28 mouse cellular contexts compared by ENCODE assay signal in genomic region chr12:31248681-31249080, GRCm38 (mm10). TPM values are rescaled to one million over a fixed set of nuclear protein-coding genes. Genes with fewer than 3 reads are reported as not detected.
A peak's percentile ranks its signal among the peaks of the same experiment; 100 is the strongest.
DNase-seq lines count a peak whose midpoint lies in the region; ATAC-seq and TF ChIP-seq lines count a peak whose summit lies in the region.
"Had no signal": no experiment of that assay in that cellular context is flagged by ENCODE, and none has a peak within 500 bp of the region (broad histone marks: within the 10 kb centered on the region; RNA-seq: fewer than 3 reads in every experiment).

No protein-coding gene starts in this region.

- no peak for ATAC-seq in heart, embryonic 13.5 days (ENCODE audit: extremely low read depth, insufficient number of reproducible peaks, low FRiP score, low TSS enrichment)
- ATAC-seq in kidney, embryonic 14.5 days (ENCODE audit: low FRiP score, low TSS enrichment), result peak; percentile 77
- 0 out of 2 replicates have a peak, but pooled peaks have one; percentile 42 for ATAC-seq in lung, embryonic 14.5 days (ENCODE audit: insufficient read depth)
- no peak for ATAC-seq in lung, postnatal 0 days
- ATAC-seq: forebrain, embryonic 16.5 days; hindbrain, embryonic 16.5 days; inflammation-experienced regulatory T-cells, adult 6 months had no signal

- H3K27ac ChIP-seq in heart, embryonic 13.5 days (replicated peaks), result 0 out of 2 replicates have a peak overlapping the region, but pooled peaks have one; percentile 8
- H3K27ac ChIP-seq in kidney, embryonic 14.5 days (ENCODE audit: low read depth, low read length), result peak overlapping the region; percentile 60
- 0 out of 2 replicates have a peak overlapping the region, but pooled peaks have one; percentile 24 for H3K27ac ChIP-seq in lung, embryonic 14.5 days (ENCODE audit: low read depth)
- no peak overlapping the region for H3K27ac ChIP-seq in lung, postnatal 0 days (ENCODE audit: low read length)
- H3K27ac ChIP-seq: embryonic facial prominence, embryonic 13.5 days; forebrain, embryonic 12.5 days; hindbrain, embryonic 12.5 days had no signal

- no peaks in the 10 kb centered on the region for H3K27me3 ChIP-seq in heart, embryonic 13.5 days (replicated peaks)
- H3K27me3 ChIP-seq in kidney, embryonic 14.5 days (ENCODE audit: control insufficient read depth, insufficient read depth, low read length), result no peaks in the 10 kb centered on the region
- H3K27me3 ChIP-seq in lung, embryonic 14.5 days (ENCODE audit: insufficient read depth, low read length), result no peaks in the 10 kb centered on the region
- no peaks in the 10 kb centered on the region for H3K27me3 ChIP-seq in lung, postnatal 0 days (replicated peaks; ENCODE audit: insufficient read depth, low read length)
- H3K27me3 ChIP-seq: embryonic facial prominence, embryonic 13.5 days; forebrain, embryonic 12.5 days; hindbrain, embryonic 12.5 days had no signal

- H3K4me3 ChIP-seq in heart, embryonic 13.5 days, result no peak overlapping the region
- no peak overlapping the region for H3K4me3 ChIP-seq in kidney, embryonic 14.5 days (ENCODE audit: low read length)
- H3K4me3 ChIP-seq in lung, embryonic 14.5 days (ENCODE audit: low read depth, low read length), result no peak overlapping the region
- no peak overlapping the region for H3K4me3 ChIP-seq in lung, postnatal 0 days (ENCODE audit: low read depth, low read length)
- H3K4me3 ChIP-seq: embryonic facial prominence, embryonic 13.5 days; forebrain, embryonic 12.5 days; hindbrain, embryonic 12.5 days had no signal

- H3K9me3 ChIP-seq in heart, embryonic 13.5 days, result no peaks in the 10 kb centered on the region
- no peaks in the 10 kb centered on the region for H3K9me3 ChIP-seq in kidney, embryonic 14.5 days (ENCODE audit: control insufficient read depth, low read length)
- no peaks in the 10 kb centered on the region for H3K9me3 ChIP-seq in lung, embryonic 14.5 days (ENCODE audit: low read depth, low read length)
- H3K9me3 ChIP-seq in lung, postnatal 0 days (ENCODE audit: low read length), result no peaks in the 10 kb centered on the region
- H3K9me3 ChIP-seq: embryonic facial prominence, embryonic 13.5 days; forebrain, embryonic 12.5 days; hindbrain, embryonic 12.5 days had no signal

- DNase-seq in embryo, embryonic 10 days (ENCODE audit: low spot score), result peak; percentile 14
- DNase-seq in embryo, embryonic 11 days, result no peak
- DNase-seq in heart, postnatal 10 days, result no peak
- DNase-seq in kidney, adult 11 months, result no peak
- DNase-seq in lung, embryonic 14.5 days, result no peak
- DNase-seq in lung, postnatal 0 days (ENCODE audit: low spot score), result no peak
- DNase-seq: B cell, adult 2 months; cerebellum, adult 11 months; cerebellum, adult 8-10 months; cerebellum, postnatal 14 days; gastrocnemius, postnatal 10 days had no signal

- peak overlapping the region; percentile 40; the same call in 1 of the 2 replicates for H3K9ac ChIP-seq in heart, embryonic 13.5 days
- no peak overlapping the region for H3K9ac ChIP-seq in kidney, embryonic 14.5 days (ENCODE audit: low read depth, low read length)
- no peak overlapping the region for H3K9ac ChIP-seq in lung, embryonic 14.5 days
- H3K9ac ChIP-seq in lung, postnatal 0 days (replicated peaks; ENCODE audit: low read depth), result no peak overlapping the region
- H3K9ac ChIP-seq: embryonic facial prominence, embryonic 13.5 days; forebrain, embryonic 12.5 days; hindbrain, embryonic 12.5 days had no signal

- TF ChIP-seq EP300 in lung, postnatal 0 days (IDR thresholded peaks at IDR 0.05), result no peak

- peak overlapping the region; percentile 11; the same call in 1 of the 2 replicates for H3K4me2 ChIP-seq in heart, embryonic 13.5 days
- H3K4me2 ChIP-seq in kidney, embryonic 14.5 days (replicated peaks; ENCODE audit: low read depth, low read length), result peak overlapping the region; percentile 18; the same call in 1 of the 2 replicates
- no peak overlapping the region for H3K4me2 ChIP-seq in lung, embryonic 14.5 days
- H3K4me2 ChIP-seq in lung, postnatal 0 days (replicated peaks; ENCODE audit: low read depth, low read length), result no peak overlapping the region
- H3K4me2 ChIP-seq: embryonic facial prominence, embryonic 13.5 days; forebrain, embryonic 12.5 days; hindbrain, embryonic 12.5 days had no signal

- intact Hi-C loops in heart, postnatal 10 days (cut with DNase I), result no loop called here

- peaks cover 36% of the 10 kb centered on the region for H3K4me1 ChIP-seq in heart, embryonic 13.5 days
- H3K4me1 ChIP-seq in kidney, embryonic 14.5 days (ENCODE audit: control insufficient read depth, insufficient read depth, low read length), result peaks cover 25% of the 10 kb centered on the region
- peaks cover 7% of the 10 kb centered on the region; the same call in 1 of the 2 replicates for H3K4me1 ChIP-seq in lung, embryonic 14.5 days (ENCODE audit: insufficient read depth)
- H3K4me1 ChIP-seq in lung, postnatal 0 days (ENCODE audit: insufficient read depth, low read depth, low read length), result no peaks in the 10 kb centered on the region
- H3K4me1 ChIP-seq: embryonic facial prominence, embryonic 13.5 days; forebrain, embryonic 12.5 days had no signal

- no peaks in the 10 kb centered on the region for H3K36me3 ChIP-seq in heart, embryonic 13.5 days
- H3K36me3 ChIP-seq in kidney, embryonic 14.5 days (ENCODE audit: control insufficient read depth, insufficient read depth, low read length), result no peaks in the 10 kb centered on the region
- no peaks in the 10 kb centered on the region for H3K36me3 ChIP-seq in lung, embryonic 14.5 days (ENCODE audit: insufficient read depth)
- no peaks in the 10 kb centered on the region for H3K36me3 ChIP-seq in lung, postnatal 0 days (ENCODE audit: insufficient read depth, low read length)
- H3K36me3 ChIP-seq: embryonic facial prominence, embryonic 13.5 days; forebrain, embryonic 12.5 days; hindbrain, embryonic 12.5 days had no signal

- WGBS in heart, embryonic 13.5 days, result 17% methylated on average over 10 of the region's 10 CpGs
- WGBS in kidney, embryonic 14.5 days, result 10% methylated on average over 10 of the region's 10 CpGs
- WGBS in lung, embryonic 14.5 days, result 28% methylated on average over 10 of the region's 10 CpGs
- WGBS in lung, postnatal 0 days, result 40% methylated on average over 10 of the region's 10 CpGs

- no peak for TF ChIP-seq CTCF in lung, embryonic 14.5 days (IDR thresholded peaks at IDR 0.05; ENCODE audit: low read depth)
- TF ChIP-seq CTCF in lung, postnatal 0 days (IDR thresholded peaks at IDR 0.05), result no peak

RNA-seq across cellular contexts. Expression of gene Gm6993, which starts 8.1 kb away (rescaled TPM):
- not detected in 2 replicates for polyA plus RNA-seq in heart, embryonic 13.5 days (2015; fragmentation: Nextera tagmentation; extraction: Ambion mirVana)
- total RNA-seq in heart, postnatal 10 days (2021), result not detected
- not detected in 2 replicates for polyA plus RNA-seq in kidney, embryonic 14.5 days (2014; fragmentation: Nextera tagmentation; extraction: Ambion mirVana)
- polyA plus RNA-seq in lung, embryonic 14.5 days (2014; fragmentation: Nextera tagmentation; extraction: Ambion mirVana), result not detected in 2 replicates
- polyA plus RNA-seq in lung, postnatal 0 days (2015; fragmentation: Nextera tagmentation; extraction: Ambion mirVana), result not detected in 2 replicates
- total RNA-seq: adrenal gland, postnatal 10 days; adrenal gland, postnatal 4 days; common myeloid progenitor, adult 5-6 weeks; gastrocnemius, postnatal 10 days; gastrocnemius, postnatal 4 days; heart, adult 8-10 months; heart, postnatal 4 days; MEL had no signal
- polyA plus RNA-seq: brain, embryonic 14.5 days; embryonic facial prominence, embryonic 13.5 days; forebrain, embryonic 12.5 days; forebrain, embryonic 16.5 days; frontal cortex, adult 2 months; hindbrain, embryonic 12.5 days; hindbrain, embryonic 16.5 days; inflammation-experienced regulatory T-cells, adult 6 months had no signal

RNA-seq across cellular contexts. Expression of gene Lamb1, which starts 16.4 kb away (rescaled TPM):
- polyA plus RNA-seq in heart, embryonic 13.5 days (2015; fragmentation: Nextera tagmentation; extraction: Ambion mirVana), result 90.6 and 91.3 TPM in 2 replicates
- 100 to 1,000 TPM; 250 to 255 TPM for total RNA-seq in heart, postnatal 10 days (2021)
- 65.2 and 121 TPM in 2 replicates for polyA plus RNA-seq in kidney, embryonic 14.5 days (2014; fragmentation: Nextera tagmentation; extraction: Ambion mirVana)
- 118 and 123 TPM in 2 replicates for polyA plus RNA-seq in lung, embryonic 14.5 days (2014; fragmentation: Nextera tagmentation; extraction: Ambion mirVana)
- polyA plus RNA-seq in lung, postnatal 0 days (2015; fragmentation: Nextera tagmentation; extraction: Ambion mirVana), result 54.8 and 56.0 TPM in 2 replicates
- total RNA-seq: MEL had no signal
- polyA plus RNA-seq: inflammation-experienced regulatory T-cells, adult 6 months had no signal

Comparison
In these comparisons a context has a peak if more than half of its experiments do, and no peak if none do; other contexts are left out.
1. ATAC-seq: peak in kidney, embryonic 14.5 days (single experiment) and lung, embryonic 14.5 days (single experiment); none in heart, embryonic 13.5 days (single experiment) and lung, postnatal 0 days (single experiment).
2. H3K4me2 ChIP-seq: peak in heart, embryonic 13.5 days (single experiment) and kidney, embryonic 14.5 days (single experiment); none in lung, embryonic 14.5 days (single experiment) and lung, postnatal 0 days (single experiment).